Mouse (Mus musculus): Measurements from ENCODE around the gene Higd1c. TPM values are rescaled to one million over a fixed set of nuclear protein-coding genes. Genes with fewer than 3 reads are reported as not detected.
"Not testable (repeated sequence)": the region's sequence is repeated elsewhere in the genome, so short reads cannot be mapped to it uniquely, and the experiment has no call there.

Higd1c gene
- polyA plus RNA-seq, 1 experiment from 2014 or later = 0.75 TPM

DNA sequence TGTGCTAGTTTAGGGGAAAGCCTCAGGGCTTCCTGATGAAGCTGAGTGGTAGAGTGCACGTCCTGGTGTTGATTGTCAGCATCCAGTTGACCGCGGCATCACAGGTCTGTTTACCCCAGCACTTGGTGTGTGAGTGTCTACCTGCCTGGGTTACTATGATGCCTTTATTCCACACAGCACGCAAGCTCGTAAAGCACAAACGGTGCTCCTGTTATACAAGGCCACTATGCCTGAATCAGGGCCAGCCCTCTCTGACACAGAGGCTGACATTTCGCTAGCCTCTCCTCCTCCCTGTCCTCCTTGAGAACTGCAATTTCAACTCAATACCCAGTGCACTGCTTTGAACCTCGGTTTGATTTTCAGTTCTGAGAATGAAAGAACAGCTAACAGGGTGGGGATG is 55.0 kb downstream of the Higd1c start:
- Histone ChIP-seq H3K4me3 (no peak overlapping the region), H3K9me3 (no peaks in the 10 kb centered on the region), H3K4me1 (peaks cover 25% of the 10 kb centered on the region), H3K27ac (no peak overlapping the region), H3K4me2 (replicated peaks) (peak overlapping the region; percentile 14; the same call in 1 of the 2 replicates), H3K9ac (no peak overlapping the region), H3K27me3 (replicated peaks) (peaks cover 7% of the 10 kb centered on the region), H3K36me3 (no peaks in the 10 kb centered on the region)
- no peak for ATAC-seq (ENCODE audit: low FRiP score, low read depth)
- 75% methylated on average over 8 of the region's 8 CpGs for WGBS

DNA sequence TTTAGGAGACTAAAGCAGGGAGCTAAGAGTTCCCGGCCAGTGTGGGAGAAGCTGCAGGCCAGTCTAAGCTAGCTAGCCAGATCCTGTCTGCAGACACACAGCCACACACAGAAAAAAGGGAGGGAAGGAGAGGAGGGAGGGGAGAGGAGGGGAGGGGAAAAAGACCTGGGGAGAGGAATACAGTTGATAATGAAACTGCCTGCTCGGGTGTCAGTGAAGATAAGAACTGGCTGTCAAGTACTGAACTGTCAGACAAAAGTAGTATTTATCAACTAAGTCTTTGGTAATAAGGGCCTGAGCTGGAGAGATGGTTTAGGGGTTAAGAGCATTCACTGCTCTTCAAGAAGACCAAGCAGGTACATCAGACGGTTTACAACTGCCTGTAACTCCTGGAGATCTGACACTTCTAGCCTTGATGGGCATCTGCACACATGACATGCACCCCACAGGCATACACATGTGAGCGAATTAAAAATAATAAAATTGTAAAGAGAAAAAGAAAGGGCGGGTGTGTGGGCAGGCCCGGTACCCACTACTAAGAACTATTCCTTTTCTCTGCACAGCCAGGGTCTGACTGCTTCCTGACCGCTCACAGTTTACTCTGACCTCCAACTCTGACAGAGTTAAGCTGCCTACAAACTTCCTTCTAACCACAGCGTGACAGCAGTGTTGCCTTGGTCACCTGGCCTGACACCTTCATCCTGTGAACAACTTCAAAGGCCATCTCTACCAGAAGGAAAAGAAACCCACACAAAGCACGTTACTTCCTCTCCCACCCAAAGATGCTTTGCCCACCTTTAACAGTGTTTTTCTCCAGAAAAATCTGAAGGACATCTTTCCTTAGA is 55.8 kb downstream of the Higd1c start:
- Histone ChIP-seq H3K4me1 (peaks cover 25% of the 10 kb centered on the region), H3K27ac (no peak overlapping the region), H3K27me3 (replicated peaks) (peaks cover 14% of the 10 kb centered on the region), H3K4me3 (no peak overlapping the region), H3K36me3 (no peaks in the 10 kb centered on the region), H3K9ac (0 out of 2 replicates have a peak overlapping the region, but pooled peaks have one; percentile 26), H3K9me3 (no peaks in the 10 kb centered on the region), H3K4me2 (replicated peaks) (peak overlapping the region; percentile 14; the same call in 1 of the 2 replicates)
- 73% methylated on average over 9 of the region's 9 CpGs for WGBS
- no peak for ATAC-seq (ENCODE audit: low FRiP score, low read depth)

DNA sequence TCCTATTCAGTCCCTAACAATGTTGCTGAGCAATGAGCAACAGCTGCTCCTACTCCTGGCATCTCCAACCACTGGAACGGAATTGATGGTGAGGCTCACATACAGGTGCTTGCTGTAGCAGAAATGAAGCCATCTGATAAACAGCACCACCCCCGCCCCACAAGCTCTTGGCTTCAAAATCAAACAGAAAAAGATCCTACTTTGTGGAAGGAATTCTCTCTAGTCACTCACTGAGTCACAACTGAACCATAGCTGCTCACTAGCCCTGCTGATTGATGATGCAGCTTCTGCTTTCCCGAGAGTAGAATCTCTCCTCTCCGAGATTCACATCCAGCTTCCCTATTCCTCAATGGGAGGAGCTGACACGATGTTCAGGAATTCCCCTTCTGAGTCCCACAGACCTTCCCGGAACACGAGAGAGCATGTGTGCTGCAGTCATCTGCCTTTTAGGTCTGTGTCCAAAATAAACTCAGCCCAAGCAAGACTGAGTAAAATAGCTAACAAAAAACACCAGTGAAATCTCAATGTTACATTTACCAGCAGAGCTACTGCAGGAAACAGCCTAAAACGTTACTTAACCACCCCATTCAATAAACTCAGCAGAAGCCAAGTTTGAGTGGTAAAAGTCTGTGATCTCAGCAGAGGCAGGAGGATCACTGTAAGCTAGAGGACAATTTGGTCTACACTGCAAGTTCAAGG is 56.9 kb downstream of the Higd1c start:
- H3K36me3 ChIP-seq = no peaks in the 10 kb centered on the region
- no peaks in the 10 kb centered on the region for H3K9me3 ChIP-seq
- no peak overlapping the region for H3K9ac ChIP-seq
- 45% methylated on average over 8 of the region's 8 CpGs for WGBS
- H3K4me2 ChIP-seq (replicated peaks) = peak overlapping the region; percentile 77
- H3K4me3 ChIP-seq = no peak overlapping the region
- H3K4me1 ChIP-seq = peaks cover 25% of the 10 kb centered on the region
- no peak for ATAC-seq (ENCODE audit: low FRiP score, low read depth)
- peaks cover 19% of the 10 kb centered on the region for H3K27me3 ChIP-seq (replicated peaks)
- no peak overlapping the region for H3K27ac ChIP-seq

DNA sequence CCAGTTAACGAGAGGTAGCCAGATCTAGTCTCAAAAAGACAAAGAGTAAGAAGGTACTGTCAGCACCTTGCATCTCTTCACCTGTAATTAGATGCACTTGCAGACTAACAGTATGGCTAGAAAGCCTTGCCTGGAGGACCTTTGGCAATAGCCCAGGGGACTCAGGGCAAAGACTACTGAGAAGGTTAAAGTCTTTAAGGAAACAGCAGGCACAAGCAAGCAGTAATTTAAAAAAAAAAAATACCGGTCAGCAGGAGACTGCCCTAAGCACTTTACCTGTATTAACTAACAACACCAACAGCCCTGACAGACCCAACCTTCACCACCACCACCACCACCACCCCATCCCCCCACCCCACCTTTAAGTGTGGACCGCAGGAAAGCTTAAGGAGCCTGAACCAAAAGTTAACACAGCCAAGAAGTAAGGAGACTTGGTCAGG is 57.4 kb downstream of the Higd1c start, which contains the start of gene Gm5475:
TSS of gene Gm5475 (plus strand) at position 390 of the 440 bp plus-strand sequence.
- peaks cover 19% of the 10 kb centered on the region for H3K27me3 ChIP-seq (replicated peaks)
- H3K9me3 ChIP-seq; H3K27ac ChIP-seq; ATAC-seq (ENCODE audit: low FRiP score, low read depth); H3K36me3 ChIP-seq: not testable (repeated sequence)
- H3K4me2 ChIP-seq (replicated peaks) = peak within 1 kb of the TSS; percentile 77
- WGBS = 35% methylated on average over 3 of the region's 3 CpGs
- H3K9ac ChIP-seq = peak within 1 kb of the TSS; percentile 89
- H3K4me1 ChIP-seq = peaks cover 25% of the 10 kb centered on the region
- H3K4me3 ChIP-seq = peak within 1 kb of the TSS; percentile 83

DNA sequence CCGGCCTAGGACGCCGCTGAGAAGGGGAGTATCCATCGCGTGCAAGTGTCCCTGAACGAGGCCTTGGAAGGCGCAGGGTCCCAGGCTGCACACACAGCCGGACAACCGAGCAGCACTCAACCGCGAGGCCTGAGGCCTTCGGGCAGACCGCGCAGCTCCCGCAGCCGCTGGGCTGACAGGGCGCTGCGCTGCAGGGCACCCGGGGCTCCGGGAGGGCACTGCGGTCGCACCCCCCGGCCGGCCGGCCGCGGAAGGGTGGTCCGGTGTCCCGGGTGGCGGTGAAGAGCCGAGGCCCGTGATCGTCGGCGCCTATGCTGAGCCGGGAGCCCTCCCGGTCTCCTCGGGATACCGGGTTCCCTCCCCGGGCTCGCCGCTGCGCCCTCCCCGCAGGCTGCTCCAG is 58.1 kb downstream of the Higd1c start:
- peak overlapping the region; percentile 89 for H3K9ac ChIP-seq
- peak overlapping the region; percentile 77 for H3K4me2 ChIP-seq (replicated peaks)
- under 1% methylated on average over 44 of the region's 44 CpGs for WGBS
- no peak overlapping the region for H3K27ac ChIP-seq
- no peaks in the 10 kb centered on the region for H3K36me3 ChIP-seq
- H3K27me3 ChIP-seq (replicated peaks) = peaks cover 19% of the 10 kb centered on the region
- no peaks in the 10 kb centered on the region for H3K9me3 ChIP-seq
- peak overlapping the region; percentile 83 for H3K4me3 ChIP-seq
- peaks cover 25% of the 10 kb centered on the region for H3K4me1 ChIP-seq
- ATAC-seq (ENCODE audit: low FRiP score, low read depth) = peak; percentile 82

- peaks cover 19% of the 10 kb centered on the region for H3K27me3 ChIP-seq (replicated peaks)
- no peaks in the 10 kb centered on the region for H3K36me3 ChIP-seq
- peak overlapping the region; percentile 77 for H3K4me2 ChIP-seq (replicated peaks)
- under 1% methylated on average over 65 of the region's 65 CpGs for WGBS
- no peak overlapping the region for H3K27ac ChIP-seq
- no peaks in the 10 kb centered on the region for H3K9me3 ChIP-seq
- peak overlapping the region; percentile 83 for H3K4me3 ChIP-seq
- peak; percentile 99 for ATAC-seq (ENCODE audit: low FRiP score, low read depth)
- H3K4me1 ChIP-seq = peaks cover 23% of the 10 kb centered on the region
- H3K9ac ChIP-seq = peak overlapping the region; percentile 89
Observed at GRCm38 (mm10) chr15:100422899-100423860, 58.8 kb downstream of the Higd1c start.

- Histone ChIP-seq H3K27me3 (replicated peaks) (peaks cover 19% of the 10 kb centered on the region), H3K27ac (no peak overlapping the region), H3K4me2 (replicated peaks) (peak overlapping the region; percentile 77), H3K4me3 (peak overlapping the region; percentile 23), H3K9me3 (no peaks in the 10 kb centered on the region), H3K4me1 (peaks cover 22% of the 10 kb centered on the region), H3K36me3 (no peaks in the 10 kb centered on the region), H3K9ac (no peak overlapping the region)
- 4% methylated on average over 14 of the region's 14 CpGs for WGBS
- no peak for ATAC-seq (ENCODE audit: low FRiP score, low read depth)
Observed at GRCm38 (mm10) chr15:100423916-100424315, 59.6 kb downstream of the Higd1c start.

- ATAC-seq (ENCODE audit: low FRiP score, low read depth) = no peak
- Histone ChIP-seq H3K27me3 (replicated peaks) (peaks cover 19% of the 10 kb centered on the region), H3K4me3 (peak within 1 kb of the TSS; percentile 23), H3K4me2 (replicated peaks) (peak within 1 kb of the TSS; percentile 77), H3K9ac (no peak within 1 kb of the TSS), H3K27ac (no peak within 1 kb of the TSS), H3K36me3 (no peaks in the 10 kb centered on the region), H3K9me3 (no peaks in the 10 kb centered on the region), H3K4me1 (peaks cover 22% of the 10 kb centered on the region)
- WGBS = 27% methylated on average over 17 of the region's 17 CpGs
Observed at GRCm38 (mm10) chr15:100424396-100425122, 60.2 kb downstream of the Higd1c start, which contains the start of gene Slc11a2. Slc11a2 (minus strand) TSS chr15:100425072.

GRCm38 (mm10) chr15:100428296-100428905 is 64.1 kb downstream of the Higd1c start:
- Histone ChIP-seq H3K4me2 (replicated peaks) (no peak overlapping the region), H3K36me3 (no peaks in the 10 kb centered on the region), H3K27me3 (replicated peaks) (peaks cover 19% of the 10 kb centered on the region), H3K4me1 (peaks cover 5% of the 10 kb centered on the region), H3K9ac (no peak overlapping the region), H3K4me3 (no peak overlapping the region), H3K9me3 (no peaks in the 10 kb centered on the region), H3K27ac (no peak overlapping the region)
- 81% methylated on average over 13 of the region's 13 CpGs for WGBS
- ATAC-seq (ENCODE audit: low FRiP score, low read depth) = no peak

GRCm38 (mm10) chr15:100429959-100430565 is 65.7 kb downstream of the Higd1c start:
- H3K4me3 ChIP-seq = no peak overlapping the region
- H3K36me3 ChIP-seq = no peaks in the 10 kb centered on the region
- H3K9ac ChIP-seq = no peak overlapping the region
- H3K27me3 ChIP-seq (replicated peaks) = peaks cover 6% of the 10 kb centered on the region
- no peak for ATAC-seq (ENCODE audit: low FRiP score, low read depth)
- no peaks in the 10 kb centered on the region for H3K4me1 ChIP-seq
- H3K9me3 ChIP-seq = no peaks in the 10 kb centered on the region
- H3K27ac ChIP-seq = no peak overlapping the region
- H3K4me2 ChIP-seq (replicated peaks) = no peak overlapping the region
- 84% methylated on average over 11 of the region's 11 CpGs for WGBS
